13 mouse cellular contexts compared by ENCODE assay signal in the genomic region with DNA sequence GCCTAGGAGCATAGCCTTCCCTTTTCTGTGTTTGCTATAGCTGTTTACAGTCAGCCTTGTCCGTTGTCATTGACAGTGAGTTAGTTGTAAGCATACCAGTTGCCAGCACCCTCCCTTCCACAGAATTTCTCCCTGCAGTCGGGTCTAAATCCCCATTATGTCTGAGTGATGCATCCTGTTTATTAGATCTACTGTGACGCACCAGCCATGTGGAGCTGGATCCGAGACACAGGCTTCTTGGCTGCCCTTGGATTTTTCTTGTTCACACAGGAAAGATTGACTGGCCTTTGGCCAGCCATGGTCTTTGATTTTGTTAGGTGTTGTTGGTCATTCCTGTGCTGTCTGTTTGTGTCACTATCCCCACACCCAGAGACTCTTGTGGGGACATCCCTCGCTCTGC.
DNase-seq lines count a peak whose midpoint lies in the region; ATAC-seq lines count a peak whose summit lies in the region.
"Had no signal": no experiment of that assay in that cellular context is flagged by ENCODE, and none has a peak within 500 bp of the region (broad histone marks: within the 10 kb centered on the region; RNA-seq: fewer than 3 reads in every experiment).

No protein-coding gene starts in this region.

- H3K4me3 ChIP-seq in heart, embryonic 10.5 days, result no peak overlapping the region
- no peak overlapping the region for H3K4me3 ChIP-seq in lung, embryonic 16.5 days (ENCODE audit: low read length)
- H3K4me3 ChIP-seq: forebrain, embryonic 10.5 days; limb, embryonic 12.5 days; midbrain, embryonic 13.5 days had no signal

- peak; percentile 18 to 27 for DNase-seq in heart, postnatal 10 days
- DNase-seq in heart, embryonic 10.5 days (ENCODE audit: low spot score), result no peak
- peak; percentile 15 for DNase-seq in Muller cell, postnatal 12 days (ENCODE audit: inconsistent ontology term)
- peak; percentile 47 for DNase-seq in adrenal gland, postnatal 10 days
- no peak for DNase-seq in spleen, postnatal 10 days (ENCODE audit: low spot score in 2 of 2)
- DNase-seq: cerebellum, adult 8-10 months; gastrocnemius, postnatal 14 days had no signal

- intact Hi-C loops in heart, postnatal 10 days (cut with DNase I), result no loop called here

- 77% methylated on average over 5 of the region's 5 CpGs for WGBS in heart, embryonic 10.5 days
- WGBS in lung, embryonic 16.5 days, result 43% methylated on average over 5 of the region's 5 CpGs

- no peak overlapping the region for H3K9ac ChIP-seq in lung, embryonic 16.5 days (ENCODE audit: low read length)
- H3K9ac ChIP-seq: limb, embryonic 12.5 days; midbrain, embryonic 13.5 days had no signal

- ATAC-seq in lung, embryonic 16.5 days (ENCODE audit: low read depth), result peak; percentile 90
- no peak for ATAC-seq in megakaryocyte, adult 5-6 weeks (ENCODE audit: poor library complexity, severe bottlenecking)
- ATAC-seq: midbrain, embryonic 13.5 days had no signal

- H3K27me3 ChIP-seq in heart, embryonic 10.5 days (ENCODE audit: insufficient read depth, poor library complexity, severe bottlenecking), result no peaks in the 10 kb centered on the region
- no peaks in the 10 kb centered on the region for H3K27me3 ChIP-seq in lung, embryonic 16.5 days (ENCODE audit: control insufficient read depth, insufficient read depth, low read depth, low read length)
- H3K27me3 ChIP-seq: CH12.LX; limb, embryonic 12.5 days; midbrain, embryonic 13.5 days had no signal

- no peak overlapping the region for H3K27ac ChIP-seq in heart, embryonic 10.5 days
- H3K27ac ChIP-seq in lung, embryonic 16.5 days (ENCODE audit: low read length), result peak overlapping the region; percentile 65; the same call in 1 of the 2 replicates
- H3K27ac ChIP-seq: forebrain, embryonic 10.5 days; limb, embryonic 12.5 days; midbrain, embryonic 13.5 days had no signal

- no peaks in the 10 kb centered on the region for H3K9me3 ChIP-seq in heart, embryonic 10.5 days
- H3K9me3 ChIP-seq in lung, embryonic 16.5 days (ENCODE audit: control insufficient read depth, low read length), result no peaks in the 10 kb centered on the region
- H3K9me3 ChIP-seq: forebrain, embryonic 10.5 days; limb, embryonic 12.5 days; midbrain, embryonic 13.5 days had no signal

- peaks cover 37% of the 10 kb centered on the region for H3K36me3 ChIP-seq in heart, embryonic 10.5 days
- H3K36me3 ChIP-seq in lung, embryonic 16.5 days (ENCODE audit: control insufficient read depth, insufficient read depth, low read length), result peaks cover 3% of the 10 kb centered on the region; the same call in 1 of the 2 replicates

- no peaks in the 10 kb centered on the region for H3K4me1 ChIP-seq in heart, embryonic 10.5 days
- 0 out of 2 replicates have a peak, but pooled peaks cover 2% of the 10 kb centered on the region for H3K4me1 ChIP-seq in lung, embryonic 16.5 days (replicated peaks; ENCODE audit: control insufficient read depth, insufficient read depth, low read length)
- H3K4me1 ChIP-seq: forebrain, embryonic 10.5 days; limb, embryonic 12.5 days; midbrain, embryonic 13.5 days had no signal

- no peak overlapping the region for H3K4me2 ChIP-seq in lung, embryonic 16.5 days (ENCODE audit: low read depth, low read length)
- H3K4me2 ChIP-seq: limb, embryonic 12.5 days; midbrain, embryonic 13.5 days had no signal

Comparison
In these comparisons a context has a peak if more than half of its experiments do, and no peak if none do; other contexts are left out.
1. DNase-seq: peak in heart, postnatal 10 days (2 of 2), Muller cell, postnatal 12 days (single experiment) and adrenal gland, postnatal 10 days (single experiment); none in heart, embryonic 10.5 days (single experiment) and spleen, postnatal 10 days (0 of 2).